Mouse (Mus musculus): ENCODE data around the gene Lenep. TPM values are rescaled to one million over a fixed set of nuclear protein-coding genes. Genes with fewer than 3 reads are reported as not detected.

Gene Lenep
- polyA plus RNA-seq, 1 experiment from 2014 or later = not detected

- Histone ChIP-seq H3K9ac (ENCODE audit: low read depth, low read length) (no peak overlapping the region), H3K4me2 (ENCODE audit: low read depth, low read length) (no peak overlapping the region), H3K4me1 (ENCODE audit: control insufficient read depth, low read depth, low read length) (no peaks in the 10 kb centered on the region), H3K9me3 (replicated peaks; ENCODE audit: control insufficient read depth, low read length) (no peaks in the 10 kb centered on the region), H3K4me3 (ENCODE audit: low read depth, low read length) (no peak overlapping the region), H3K27ac (ENCODE audit: low read length) (no peak overlapping the region), H3K27me3 (ENCODE audit: control insufficient read depth, insufficient read depth, low read depth, low read length) (no peaks in the 10 kb centered on the region), H3K36me3 (ENCODE audit: control insufficient read depth, insufficient read depth) (no peaks in the 10 kb centered on the region)
- 34% methylated on average over 3 of the region's 3 CpGs for WGBS (ENCODE audit: insufficient replicate concordance)
- no peak for ATAC-seq (ENCODE audit: low read depth)
Measured at GRCm38 (mm10) chr3:89360237-89360636, 42.4 kb downstream of the Lenep start.

DNA sequence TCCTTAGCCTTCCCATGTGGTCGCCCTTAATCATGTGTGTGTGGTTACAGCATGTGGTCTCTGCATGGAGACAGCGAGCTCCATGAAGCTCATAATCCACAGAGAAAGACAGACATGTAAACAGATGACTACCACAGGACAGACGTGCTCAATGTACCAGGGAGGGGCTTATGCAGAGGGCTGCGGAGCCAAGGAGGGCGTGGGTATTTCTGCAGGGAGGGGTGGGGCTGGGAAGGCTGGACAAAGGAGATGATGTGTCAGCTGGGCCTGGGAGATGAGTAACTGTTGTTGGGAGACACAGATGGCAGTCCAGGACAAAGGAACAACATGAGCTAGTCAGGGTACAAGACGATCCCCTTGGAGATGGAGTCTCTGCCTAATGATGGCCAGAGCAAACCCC, 43.0 kb downstream of the Lenep start:
- Histone ChIP-seq H3K36me3 (ENCODE audit: control insufficient read depth, insufficient read depth) (no peaks in the 10 kb centered on the region), H3K4me3 (ENCODE audit: low read depth, low read length) (no peak overlapping the region), H3K4me1 (ENCODE audit: control insufficient read depth, low read depth, low read length) (no peaks in the 10 kb centered on the region), H3K4me2 (ENCODE audit: low read depth, low read length) (no peak overlapping the region), H3K9me3 (replicated peaks; ENCODE audit: control insufficient read depth, low read length) (no peaks in the 10 kb centered on the region), H3K9ac (ENCODE audit: low read depth, low read length) (no peak overlapping the region), H3K27me3 (ENCODE audit: control insufficient read depth, insufficient read depth, low read depth, low read length) (no peaks in the 10 kb centered on the region), H3K27ac (ENCODE audit: low read length) (no peak overlapping the region)
- WGBS (ENCODE audit: insufficient replicate concordance) = 48% methylated on average over 6 of the region's 6 CpGs
- ATAC-seq (ENCODE audit: low read depth) = no peak

- ATAC-seq (ENCODE audit: low read depth) = no peak
- H3K9me3 ChIP-seq (replicated peaks; ENCODE audit: control insufficient read depth, low read length) = no peaks in the 10 kb centered on the region
Measured at GRCm38 (mm10) chr3:89356029-89356428, 46.6 kb downstream of the Lenep start.

DNA sequence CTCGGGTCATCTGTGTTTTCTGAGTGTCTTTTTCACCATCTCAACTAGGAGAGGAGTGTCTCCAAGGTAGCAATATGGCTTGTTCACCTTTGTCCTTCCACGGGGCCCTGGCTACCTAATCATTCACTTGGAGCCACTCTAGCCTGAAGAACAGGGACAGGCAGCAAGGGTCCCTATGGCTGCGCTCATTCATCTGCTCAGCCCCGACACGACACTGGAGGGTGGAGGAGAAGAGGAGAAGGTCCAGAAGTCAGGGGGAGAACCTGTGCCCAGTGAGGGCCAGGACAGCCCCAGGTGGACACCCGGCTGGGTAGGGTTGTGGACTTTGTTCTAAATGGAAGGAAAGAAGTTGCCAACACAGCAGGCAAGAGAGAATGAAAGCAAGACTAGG, 47.1 kb downstream of the Lenep start:
- Histone ChIP-seq H3K4me3 (ENCODE audit: low read depth, low read length) (no peak overlapping the region), H3K27ac (ENCODE audit: low read length) (no peak overlapping the region), H3K36me3 (ENCODE audit: control insufficient read depth, insufficient read depth) (no peaks in the 10 kb centered on the region), H3K4me2 (ENCODE audit: low read depth, low read length) (no peak overlapping the region), H3K9me3 (replicated peaks; ENCODE audit: control insufficient read depth, low read length) (no peaks in the 10 kb centered on the region), H3K27me3 (ENCODE audit: control insufficient read depth, insufficient read depth, low read depth, low read length) (peaks cover 13% of the 10 kb centered on the region), H3K4me1 (ENCODE audit: control insufficient read depth, low read depth, low read length) (no peaks in the 10 kb centered on the region), H3K9ac (ENCODE audit: low read depth, low read length) (no peak overlapping the region)
- ATAC-seq (ENCODE audit: low read depth) = no peak
- WGBS (ENCODE audit: insufficient replicate concordance) = 60% methylated on average over 6 of the region's 6 CpGs

More at GRCm38 (mm10) chr3:89356029-89356428, 46.6 kb downstream of the Lenep start:
- no peaks in the 10 kb centered on the region for H3K4me1 ChIP-seq (ENCODE audit: control insufficient read depth, low read depth, low read length)
- H3K27me3 ChIP-seq (ENCODE audit: control insufficient read depth, insufficient read depth, low read depth, low read length) = peaks cover 8% of the 10 kb centered on the region
- no peaks in the 10 kb centered on the region for H3K36me3 ChIP-seq (ENCODE audit: control insufficient read depth, insufficient read depth)
- H3K4me3 ChIP-seq (ENCODE audit: low read depth, low read length) = no peak overlapping the region
- H3K9ac ChIP-seq (ENCODE audit: low read depth, low read length) = no peak overlapping the region
- WGBS (ENCODE audit: insufficient replicate concordance) = 60% methylated on average over 9 of the region's 9 CpGs
- H3K4me2 ChIP-seq (ENCODE audit: low read depth, low read length) = no peak overlapping the region
- H3K27ac ChIP-seq (ENCODE audit: low read length) = no peak overlapping the region

- peaks cover 5% of the 10 kb centered on the region for H3K4me1 ChIP-seq (ENCODE audit: control insufficient read depth, low read depth, low read length)
- H3K9ac ChIP-seq (ENCODE audit: low read depth, low read length) = no peak overlapping the region
- no peaks in the 10 kb centered on the region for H3K36me3 ChIP-seq (ENCODE audit: control insufficient read depth, insufficient read depth)
- H3K27ac ChIP-seq (ENCODE audit: low read length) = no peak overlapping the region
- no peaks in the 10 kb centered on the region for H3K9me3 ChIP-seq (replicated peaks; ENCODE audit: control insufficient read depth, low read length)
- no peak overlapping the region for H3K4me2 ChIP-seq (ENCODE audit: low read depth, low read length)
- peaks cover 18% of the 10 kb centered on the region for H3K27me3 ChIP-seq (ENCODE audit: control insufficient read depth, insufficient read depth, low read depth, low read length)
- no peak overlapping the region for H3K4me3 ChIP-seq (ENCODE audit: low read depth, low read length)
- 19% methylated on average over 5 of the region's 5 CpGs for WGBS (ENCODE audit: insufficient replicate concordance)
- ATAC-seq (ENCODE audit: low read depth) = no peak
Measured at GRCm38 (mm10) chr3:89354816-89355511, 47.6 kb downstream of the Lenep start.

DNA sequence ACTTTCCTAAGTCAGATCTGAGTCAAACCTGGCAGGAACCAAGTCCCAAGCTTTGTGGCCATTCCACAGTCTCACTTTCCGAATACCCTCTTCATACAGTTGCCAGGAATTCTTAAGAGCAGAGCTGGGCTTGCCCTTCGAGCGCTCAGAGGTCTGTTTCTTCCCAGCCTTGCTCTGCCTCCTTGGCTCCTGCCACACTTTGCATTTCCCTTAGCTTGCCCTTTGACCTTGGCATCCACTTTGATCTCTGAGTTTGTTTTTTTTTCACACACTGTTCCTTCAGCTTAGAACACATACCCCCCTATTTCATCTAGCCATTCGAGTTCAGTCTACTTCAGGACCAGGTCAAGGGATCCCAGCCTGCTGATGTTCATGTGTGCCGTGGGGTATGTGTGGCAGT, 51.3 kb downstream of the Lenep start:
- Histone ChIP-seq H3K36me3 (ENCODE audit: control insufficient read depth, insufficient read depth) (no peaks in the 10 kb centered on the region), H3K4me1 (ENCODE audit: control insufficient read depth, low read depth, low read length) (peaks cover 6% of the 10 kb centered on the region), H3K9me3 (replicated peaks; ENCODE audit: control insufficient read depth, low read length) (no peaks in the 10 kb centered on the region), H3K27ac (ENCODE audit: low read length) (no peak overlapping the region), H3K4me3 (ENCODE audit: low read depth, low read length) (no peak overlapping the region), H3K4me2 (ENCODE audit: low read depth, low read length) (no peak overlapping the region), H3K27me3 (ENCODE audit: control insufficient read depth, insufficient read depth, low read depth, low read length) (peaks cover 41% of the 10 kb centered on the region), H3K9ac (ENCODE audit: low read depth, low read length) (no peak overlapping the region)
- ATAC-seq (ENCODE audit: low read depth) = no peak
- WGBS (ENCODE audit: insufficient replicate concordance) = 50% methylated on average over 5 of the region's 5 CpGs

Other genes starting within 250 kb of the Lenep start
- 0.29 and 0.32 TPM in 2 replicates for gene Hcn3, start 242.6 kb downstream of the Lenep start, polyA plus RNA-seq (2015; fragmentation: Nextera tagmentation; extraction: Ambion mirVana)
- gene Clk2, start 238.0 kb downstream of the Lenep start, polyA plus RNA-seq (2015; fragmentation: Nextera tagmentation; extraction: Ambion mirVana) = 6.4 and 8.4 TPM in 2 replicates
- gene Scamp3, start 225.3 kb downstream of the Lenep start, polyA plus RNA-seq (2015; fragmentation: Nextera tagmentation; extraction: Ambion mirVana) = 47.5 and 49.0 TPM in 2 replicates
- gene Fam189b, start 219.7 kb downstream of the Lenep start, polyA plus RNA-seq (2015; fragmentation: Nextera tagmentation; extraction: Ambion mirVana) = 2.0 and 2.4 TPM in 2 replicates
- gene Gba, start 199.9 kb downstream of the Lenep start, polyA plus RNA-seq (2015; fragmentation: Nextera tagmentation; extraction: Ambion mirVana) = 27.5 and 28.0 TPM in 2 replicates
- gene Thbs3, start 187.6 kb downstream of the Lenep start, polyA plus RNA-seq (2015; fragmentation: Nextera tagmentation; extraction: Ambion mirVana) = 1.3 and 2.0 TPM in 2 replicates
- 94.4 and 95.3 TPM in 2 replicates for gene Mtx1, start 175.7 kb downstream of the Lenep start, polyA plus RNA-seq (2015; fragmentation: Nextera tagmentation; extraction: Ambion mirVana)
- 0.11 and 1.0 TPM in 2 replicates for gene Muc1, start 173.7 kb downstream of the Lenep start, polyA plus RNA-seq (2015; fragmentation: Nextera tagmentation; extraction: Ambion mirVana)
- 129 and 131 TPM in 2 replicates for gene Krtcap2, start 156.8 kb downstream of the Lenep start, polyA plus RNA-seq (2015; fragmentation: Nextera tagmentation; extraction: Ambion mirVana)
- gene Trim46, start 156.5 kb downstream of the Lenep start, polyA plus RNA-seq (2015; fragmentation: Nextera tagmentation; extraction: Ambion mirVana) = 0.14 and 0.28 TPM in 2 replicates
- 51.9 and 59.4 TPM in 2 replicates for gene Dpm3, start 143.4 kb downstream of the Lenep start, polyA plus RNA-seq (2015; fragmentation: Nextera tagmentation; extraction: Ambion mirVana)
- 18.9 and 22.2 TPM in 2 replicates for gene Slc50a1, start 132.2 kb downstream of the Lenep start, polyA plus RNA-seq (2015; fragmentation: Nextera tagmentation; extraction: Ambion mirVana)
- 8.1 and 12.7 TPM in 2 replicates for gene Efna1, start 121.7 kb downstream of the Lenep start, polyA plus RNA-seq (2015; fragmentation: Nextera tagmentation; extraction: Ambion mirVana)
- gene Efna3, start 79.8 kb downstream of the Lenep start, polyA plus RNA-seq (2015; fragmentation: Nextera tagmentation; extraction: Ambion mirVana) = 0.63 and 0.94 TPM in 2 replicates
- 0.51 and 0.60 TPM in 2 replicates for gene Efna4, start 64.8 kb downstream of the Lenep start, polyA plus RNA-seq (2015; fragmentation: Nextera tagmentation; extraction: Ambion mirVana)
- gene Adam15, start 52.8 kb downstream of the Lenep start, polyA plus RNA-seq (2015; fragmentation: Nextera tagmentation; extraction: Ambion mirVana) = 9.0 and 11.2 TPM in 2 replicates
- gene Dcst2, start 40.8 kb downstream of the Lenep start, polyA plus RNA-seq (2015; fragmentation: Nextera tagmentation; extraction: Ambion mirVana) = 0.05 TPM in 1 of 2 replicates, not detected in the other
- 0.12 TPM in 1 of 2 replicates, not detected in the other for gene Dcst1, start 37.5 kb downstream of the Lenep start, polyA plus RNA-seq (2015; fragmentation: Nextera tagmentation; extraction: Ambion mirVana)
- 2.4 and 2.7 TPM in 2 replicates for gene Zbtb7b, start 8.0 kb downstream of the Lenep start, polyA plus RNA-seq (2015; fragmentation: Nextera tagmentation; extraction: Ambion mirVana)
- 14.9 and 15.1 TPM in 2 replicates for gene Flad1, start 9.1 kb upstream of the Lenep start, polyA plus RNA-seq (2015; fragmentation: Nextera tagmentation; extraction: Ambion mirVana)
- 176 and 206 TPM in 2 replicates for gene Cks1b, start 15.6 kb upstream of the Lenep start, polyA plus RNA-seq (2015; fragmentation: Nextera tagmentation; extraction: Ambion mirVana)
- gene Shc1, start 15.7 kb upstream of the Lenep start, polyA plus RNA-seq (2015; fragmentation: Nextera tagmentation; extraction: Ambion mirVana) = 43.2 and 46.0 TPM in 2 replicates
- 6.6 and 8.7 TPM in 2 replicates for gene Pygo2, start 27.4 kb upstream of the Lenep start, polyA plus RNA-seq (2015; fragmentation: Nextera tagmentation; extraction: Ambion mirVana)
- gene Pbxip1, start 33.9 kb upstream of the Lenep start, polyA plus RNA-seq (2015; fragmentation: Nextera tagmentation; extraction: Ambion mirVana) = 7.2 and 8.6 TPM in 2 replicates
- 34.8 and 36.9 TPM in 2 replicates for gene Pmvk, start 51.7 kb upstream of the Lenep start, polyA plus RNA-seq (2015; fragmentation: Nextera tagmentation; extraction: Ambion mirVana)
- gene Kcnn3, start 117.4 kb upstream of the Lenep start, polyA plus RNA-seq (2015; fragmentation: Nextera tagmentation; extraction: Ambion mirVana) = 0.05 TPM in 1 of 2 replicates, not detected in the other

Data from liver, embryonic 16.5 days (tissue).